Mouse (Mus musculus): ENCODE results near the gene Ephx4. TPM values are rescaled to one million over a fixed set of nuclear protein-coding genes. Genes with fewer than 3 reads are reported as not detected.

Ephx4 gene
- polyA plus RNA-seq (2015; fragmentation: Nextera tagmentation; extraction: Ambion mirVana), result 6.1 and 7.8 TPM in 2 replicates

GRCm38 (mm10) chr5:107402436-107402835, at the start of gene Ephx4:
Gene Ephx4 (plus strand): TSS chr5:107402736.

GRCm38 (mm10) chr5:107431249-107431648, 28.7 kb downstream of the Ephx4 start, which contains the start of gene Lpcat2b:
Gene Lpcat2b (plus strand): TSS chr5:107431549.

GRCm38 (mm10) chr5:107437464-107438281, 35.1 kb downstream of the Ephx4 start, which contains the start of gene Btbd8:
Gene Btbd8 (plus strand): TSS chr5:107437997.

Other genes with a start within 250 kb of the Ephx4 start
- 6.2 and 7.3 TPM in 2 replicates for gene Tgfbr3, start 113.1 kb upstream of the Ephx4 start, polyA plus RNA-seq (2015; fragmentation: Nextera tagmentation; extraction: Ambion mirVana)
- 5.8 and 6.0 TPM in 2 replicates for gene Brdt, start 71.6 kb upstream of the Ephx4 start, polyA plus RNA-seq (2015; fragmentation: Nextera tagmentation; extraction: Ambion mirVana)
- gene Lpcat2b, start 28.8 kb downstream of the Ephx4 start, polyA plus RNA-seq (2015; fragmentation: Nextera tagmentation; extraction: Ambion mirVana), result not detected in 2 replicates
- gene Btbd8, start 35.3 kb downstream of the Ephx4 start, polyA plus RNA-seq (2015; fragmentation: Nextera tagmentation; extraction: Ambion mirVana), result 23.2 and 23.9 TPM in 2 replicates
- gene Gm42669, start 104.9 kb downstream of the Ephx4 start, polyA plus RNA-seq (2015; fragmentation: Nextera tagmentation; extraction: Ambion mirVana), result 0.43 and 0.48 TPM in 2 replicates
- 0.17 and 0.21 TPM in 2 replicates for gene 1700028K03Rik, start 132.0 kb downstream of the Ephx4 start, polyA plus RNA-seq (2015; fragmentation: Nextera tagmentation; extraction: Ambion mirVana)
- 20.3 and 21.7 TPM in 2 replicates for gene Rpap2, start 194.6 kb downstream of the Ephx4 start, polyA plus RNA-seq (2015; fragmentation: Nextera tagmentation; extraction: Ambion mirVana)
- 28.7 and 36.0 TPM in 2 replicates for gene Glmn, start 195.2 kb downstream of the Ephx4 start, polyA plus RNA-seq (2015; fragmentation: Nextera tagmentation; extraction: Ambion mirVana)

Measured in neural tube, postnatal 0 days (tissue).